9 mouse cellular contexts compared by ENCODE assay signal in the genomic region with DNA sequence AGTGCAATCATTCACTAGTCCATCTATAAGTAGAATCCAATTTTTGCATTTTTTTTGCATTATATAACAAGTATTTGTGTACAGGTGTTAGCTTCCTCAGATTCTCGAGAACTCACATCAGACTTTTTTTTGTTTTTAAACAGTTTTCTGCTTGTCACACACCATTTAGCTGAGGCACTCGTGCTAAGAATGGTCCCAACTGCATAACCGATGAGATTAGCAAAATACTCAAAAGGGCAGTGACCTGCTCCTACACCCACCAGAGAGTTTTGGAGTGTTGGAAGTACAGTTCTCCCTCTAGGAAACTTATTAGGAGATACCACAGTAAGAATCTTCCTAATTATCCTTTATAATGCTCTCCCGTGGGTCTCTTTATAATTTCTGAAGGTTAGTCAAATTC. TPM values are rescaled to one million over a fixed set of nuclear protein-coding genes. Genes with fewer than 3 reads are reported as not detected.
DNase-seq lines count a peak whose midpoint lies in the region; ATAC-seq lines count a peak whose summit lies in the region.
"Had no signal": no experiment of that assay in that cellular context is flagged by ENCODE, and none has a peak within 500 bp of the region (broad histone marks: within the 10 kb centered on the region; RNA-seq: fewer than 3 reads in every experiment).

No protein-coding gene starts in this region.

- H3K27me3 ChIP-seq in kidney, embryonic 14.5 days (ENCODE audit: control insufficient read depth, insufficient read depth, low read length), result no peaks in the 10 kb centered on the region
- H3K27me3 ChIP-seq in embryonic facial prominence, embryonic 12.5 days, result peaks cover 2% of the 10 kb centered on the region; the same call in 1 of the 2 replicates
- no peaks in the 10 kb centered on the region for H3K27me3 ChIP-seq in intestine, embryonic 16.5 days (replicated peaks; ENCODE audit: control insufficient read depth, insufficient read depth, low read length)
- H3K27me3 ChIP-seq: Patski had no signal

- no peaks in the 10 kb centered on the region; the same call in 1 of the 2 replicates for H3K4me1 ChIP-seq in kidney, embryonic 14.5 days (ENCODE audit: control insufficient read depth, insufficient read depth, low read length)
- H3K4me1 ChIP-seq in embryonic facial prominence, embryonic 12.5 days, result no peaks in the 10 kb centered on the region
- H3K4me1 ChIP-seq in intestine, embryonic 16.5 days (ENCODE audit: control insufficient read depth, insufficient read depth, low read length), result peaks cover 12% of the 10 kb centered on the region

- H3K9me3 ChIP-seq in kidney, embryonic 14.5 days (ENCODE audit: control insufficient read depth, low read length), result no peaks in the 10 kb centered on the region
- no peaks in the 10 kb centered on the region for H3K9me3 ChIP-seq in embryonic facial prominence, embryonic 12.5 days
- H3K9me3 ChIP-seq in intestine, embryonic 16.5 days (ENCODE audit: control insufficient read depth, low read length), result no peaks in the 10 kb centered on the region

- peak overlapping the region; percentile 62; the same call in 1 of the 2 replicates for H3K9ac ChIP-seq in kidney, embryonic 14.5 days (ENCODE audit: low read depth, low read length)
- peak overlapping the region; percentile 67; the same call in 1 of the 2 replicates for H3K9ac ChIP-seq in embryonic facial prominence, embryonic 12.5 days
- peak overlapping the region; percentile 78; the same call in 1 of the 2 replicates for H3K9ac ChIP-seq in intestine, embryonic 16.5 days (ENCODE audit: low read depth, low read length)

- ATAC-seq in kidney, embryonic 14.5 days (ENCODE audit: low FRiP score, low TSS enrichment), result no peak
- ATAC-seq in embryonic facial prominence, embryonic 12.5 days (ENCODE audit: insufficient number of reproducible peaks, insufficient read depth, low FRiP score, low TSS enrichment), result no peak
- no peak for ATAC-seq in intestine, embryonic 16.5 days

- peak overlapping the region; percentile 78 for H3K4me3 ChIP-seq in kidney, embryonic 14.5 days (ENCODE audit: low read length)
- H3K4me3 ChIP-seq in embryonic facial prominence, embryonic 12.5 days, result peak overlapping the region; percentile 81
- peak overlapping the region; percentile 84 for H3K4me3 ChIP-seq in intestine, embryonic 16.5 days (ENCODE audit: low read length)

- DNase-seq in kidney, postnatal 25 days, result no peak
- DNase-seq in naive thymus-derived CD4-positive, alpha-beta T cell, adult 2 months (ENCODE audit: low read depth), result peak; percentile 8
- no peak for DNase-seq in cerebellum, adult 8-10 months
- no peak for DNase-seq in urinary bladder, adult 2 months (ENCODE audit: low spot score)
- DNase-seq in gastrocnemius, postnatal 10 days, result no peak

- peak overlapping the region; percentile 97 for H3K4me2 ChIP-seq in kidney, embryonic 14.5 days (replicated peaks; ENCODE audit: low read depth, low read length)
- H3K4me2 ChIP-seq in embryonic facial prominence, embryonic 12.5 days (replicated peaks), result peak overlapping the region; percentile 100
- H3K4me2 ChIP-seq in intestine, embryonic 16.5 days (ENCODE audit: low read depth, low read length), result peak overlapping the region; percentile 94

- no peaks in the 10 kb centered on the region for H3K36me3 ChIP-seq in kidney, embryonic 14.5 days (ENCODE audit: control insufficient read depth, insufficient read depth, low read length)
- no peaks in the 10 kb centered on the region for H3K36me3 ChIP-seq in embryonic facial prominence, embryonic 12.5 days
- H3K36me3 ChIP-seq in intestine, embryonic 16.5 days (ENCODE audit: control insufficient read depth, insufficient read depth, low read length), result no peaks in the 10 kb centered on the region

- no peak overlapping the region for H3K27ac ChIP-seq in kidney, embryonic 14.5 days (ENCODE audit: low read depth, low read length)
- no peak overlapping the region for H3K27ac ChIP-seq in embryonic facial prominence, embryonic 12.5 days
- H3K27ac ChIP-seq in intestine, embryonic 16.5 days (ENCODE audit: low read length), result no peak overlapping the region

- 36% methylated on average over 4 of the region's 4 CpGs for WGBS in kidney, embryonic 14.5 days
- WGBS in embryonic facial prominence, embryonic 12.5 days, result 32% methylated on average over 4 of the region's 4 CpGs
- 33% methylated on average over 4 of the region's 4 CpGs for WGBS in intestine, embryonic 16.5 days

RNA-seq across cellular contexts. Expression of gene Polr3g, which starts 1.0 kb away (rescaled TPM):
- 14.4 and 15.0 TPM in 2 replicates for polyA plus RNA-seq in kidney, embryonic 14.5 days (2014; fragmentation: Nextera tagmentation; extraction: Ambion mirVana)
- 17.2 and 17.5 TPM in 2 replicates for polyA plus RNA-seq in embryonic facial prominence, embryonic 12.5 days (2016; fragmentation: Nextera tagmentation; extraction: Ambion mirVana)
- polyA plus RNA-seq in intestine, embryonic 16.5 days (2015; fragmentation: Nextera tagmentation; extraction: Ambion mirVana), result 11.9 and 15.2 TPM in 2 replicates
- polyA plus RNA-seq in urinary bladder, adult 2 months (2012; rRNA removed), result 8.4 and 8.8 TPM in 2 replicates
- total RNA-seq in gastrocnemius, postnatal 10 days (2021), result 1 to 10 TPM; 1.0 to 1.1 TPM

RNA-seq across cellular contexts. Expression of gene Mblac2, which starts 1.3 kb away (rescaled TPM):
- 5.1 and 7.1 TPM in 2 replicates for polyA plus RNA-seq in kidney, embryonic 14.5 days (2014; fragmentation: Nextera tagmentation; extraction: Ambion mirVana)
- polyA plus RNA-seq in embryonic facial prominence, embryonic 12.5 days (2016; fragmentation: Nextera tagmentation; extraction: Ambion mirVana), result 7.2 and 7.9 TPM in 2 replicates
- polyA plus RNA-seq in intestine, embryonic 16.5 days (2015; fragmentation: Nextera tagmentation; extraction: Ambion mirVana), result 8.8 and 8.9 TPM in 2 replicates
- polyA plus RNA-seq in urinary bladder, adult 2 months (2012; rRNA removed), result 5.3 TPM in 2 replicates
- total RNA-seq in gastrocnemius, postnatal 10 days (2021), result 1 to 10 TPM; 1.7 to 1.8 TPM

RNA-seq across cellular contexts. Expression of gene Lysmd3, which starts 52.3 kb away (rescaled TPM):
- polyA plus RNA-seq in kidney, embryonic 14.5 days (2014; fragmentation: Nextera tagmentation; extraction: Ambion mirVana), result 17.8 and 27.0 TPM in 2 replicates
- 28.2 and 33.0 TPM in 2 replicates for polyA plus RNA-seq in embryonic facial prominence, embryonic 12.5 days (2016; fragmentation: Nextera tagmentation; extraction: Ambion mirVana)
- polyA plus RNA-seq in intestine, embryonic 16.5 days (2015; fragmentation: Nextera tagmentation; extraction: Ambion mirVana), result 23.7 and 24.7 TPM in 2 replicates
- 12.8 and 13.6 TPM in 2 replicates for polyA plus RNA-seq in urinary bladder, adult 2 months (2012; rRNA removed)
- 10 to 100 TPM in 1 of 2 experiments, 1 to 10 TPM in 1; 8.4 to 11.0 TPM for total RNA-seq in gastrocnemius, postnatal 10 days (2021)
